Mouse (Mus musculus) liver, postnatal 0 days (tissue): ENCODE data around the gene Gm5152. TPM values are rescaled to one million over a fixed set of nuclear protein-coding genes. Genes with fewer than 3 reads are reported as not detected.
"Not testable (repeated sequence)": the region's sequence is repeated elsewhere in the genome, so short reads cannot be mapped to it uniquely, and the experiment has no call there.

Experiments used
- ATAC-seq: fragments of 200-750 bp; cut with Nextera tagmentation; 2 replicates; pipeline ENCODE4 v1.8.0; 2017; ENCODE audit warnings: mild to moderate bottlenecking, moderate library complexity
- DNase-seq: peaks from one replicate; pipeline ENCODE4 v3.0.0-alpha.2; 2016
- H3K27ac ChIP-seq: fragments of 300-500 bp; sonication (generic); 2 replicates; pipeline ENCODE4 v1.5.1; 2014; ENCODE audit warnings: antibody characterized with exemption, moderate library complexity, mild to moderate bottlenecking, low read depth
- H3K27me3 ChIP-seq: fragments of 300-500 bp; sonication (generic); 2 replicates; pipeline ENCODE4 v1.6.1; 2014; ENCODE audit warnings: low read length, control low read depth, mixed read lengths; ENCODE audit not compliant: insufficient read depth
- H3K36me3 ChIP-seq: fragments of 300-500 bp; sonication (generic); replicated peaks from 2 replicates; pipeline ENCODE4 v1.6.1; 2014; ENCODE audit warnings: mild to moderate bottlenecking, control low read depth, low read length, moderate library complexity, mixed read lengths; ENCODE audit not compliant: insufficient read depth
- H3K4me1 ChIP-seq: fragments of 300-500 bp; sonication (generic); 2 replicates; pipeline ENCODE4 v1.6.1; 2014; ENCODE audit warnings: antibody characterized with exemption, mild to moderate bottlenecking, control low read depth; ENCODE audit not compliant: insufficient read depth
- H3K4me2 ChIP-seq: fragments of 300-500 bp; sonication (generic); 2 replicates; pipeline ENCODE4 v1.6.1; 2014; ENCODE audit warnings: low read depth, mild to moderate bottlenecking, low read length, moderate library complexity, mixed read lengths
- H3K4me3 ChIP-seq: fragments of 300-500 bp; sonication (generic); 2 replicates; pipeline ENCODE4 v1.5.1; 2014; ENCODE audit warnings: low read depth, low read length
- H3K9ac ChIP-seq: fragments of 300-500 bp; sonication (generic); replicated peaks from 2 replicates; pipeline ENCODE4 v1.6.1; 2014; ENCODE audit warnings: mild to moderate bottlenecking, moderate library complexity
- H3K9me3 ChIP-seq: fragments of 300-500 bp; sonication (generic); 2 replicates; pipeline ENCODE4 v1.6.1; 2016; ENCODE audit warnings: mild to moderate bottlenecking, control low read depth, low read length, mixed read lengths
- CTCF ChIP-seq: sonication (generic); IDR thresholded peaks from 2 replicates; pipeline ENCODE4 v1.5.1; 2016; ENCODE audit warnings: antibody characterized with exemption, low read depth
- EP300 ChIP-seq: IDR thresholded peaks from 2 replicates; pipeline ENCODE4 v1.6.1; 2016; ENCODE audit warnings: antibody characterized with exemption, low read depth, mild to moderate bottlenecking
- WGBS: fragments of 180-500 bp; shearing (Covaris S2); extraction: QIAGEN DNeasy Blood & Tissue Kit; methylation state at CpG from one replicate; pipeline ENCODE4 v1.1.7; 2014; ENCODE audit not compliant: insufficient replicate concordance; 5-methylcytosine and 5-hydroxymethylcytosine counted together
- polyA plus RNA-seq: library from polyadenylated mRNA; unstranded; fragments of >200 nt; fragmentation: Nextera tagmentation; extraction: Ambion mirVana; gene quantifications from 2 replicates; pipeline ENCODE4 v1.2.1, GENCODE M21; 2015

The Gm5152 gene
- not detected in 2 replicates for polyA plus RNA-seq

GRCm38 (mm10) chr5:10246426-10246825 lies at the start of gene Gm5152:
Gm5152 (minus strand) TSS chr5:10246526.
- H3K36me3 ChIP-seq, ATAC-seq, DNase-seq, H3K27me3 ChIP-seq, H3K4me3 ChIP-seq, H3K9ac ChIP-seq, H3K27ac ChIP-seq, H3K4me2 ChIP-seq, H3K9me3 ChIP-seq, H3K4me1 ChIP-seq: not testable (repeated sequence)
- no CpG with 5 or more reads among the region's 1 CpGs for WGBS

DNA sequence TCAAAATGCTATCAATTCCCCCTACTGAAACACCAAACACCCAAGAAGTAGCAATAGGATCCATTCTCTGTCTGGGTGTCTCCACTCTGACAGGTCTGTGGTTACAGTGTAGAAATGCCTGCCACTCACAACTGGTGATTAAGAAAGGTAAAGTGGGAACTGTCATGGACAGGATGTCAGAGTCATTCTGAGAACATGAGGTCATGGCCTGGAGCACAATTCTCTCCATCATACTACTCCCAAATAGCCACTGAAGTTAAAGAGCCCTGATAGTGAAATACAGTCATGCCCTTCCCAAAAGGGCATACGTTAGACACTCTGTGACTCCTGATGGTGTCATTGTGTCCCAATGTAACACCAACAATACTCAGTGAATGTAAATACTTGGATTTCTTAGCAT lies 8.4 kb upstream of the Gm5152 start:
- not testable (repeated sequence) for H3K27me3 ChIP-seq, H3K4me2 ChIP-seq, H3K4me3 ChIP-seq, H3K36me3 ChIP-seq, DNase-seq, H3K9me3 ChIP-seq, H3K27ac ChIP-seq, H3K4me1 ChIP-seq, ATAC-seq, H3K9ac ChIP-seq
- 71% methylated on average over 1 of the region's 1 CpGs for WGBS

DNA sequence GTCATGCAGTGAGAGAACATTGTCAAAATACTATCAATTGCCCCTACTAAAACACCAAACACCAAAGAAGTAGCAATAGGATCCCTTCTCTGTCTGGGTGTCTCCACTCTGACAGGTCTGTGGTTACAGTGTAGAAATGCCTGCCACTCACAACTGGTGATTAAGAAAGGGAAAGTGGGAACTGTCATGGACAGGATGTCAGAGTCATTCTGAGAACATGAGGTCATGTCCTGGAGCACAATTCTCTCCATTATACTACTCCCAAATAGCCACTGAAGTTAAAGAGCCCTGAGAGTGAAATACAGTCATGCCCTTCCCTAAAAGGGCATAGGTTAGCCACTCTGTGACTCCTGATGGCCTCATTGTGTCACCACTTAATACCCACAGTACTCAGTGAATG lies 556 bp downstream of the Gm5152 start:
- not testable (repeated sequence) for H3K36me3 ChIP-seq, H3K27ac ChIP-seq, H3K9ac ChIP-seq, H3K9me3 ChIP-seq, H3K4me3 ChIP-seq, H3K27me3 ChIP-seq, H3K4me1 ChIP-seq, DNase-seq, H3K4me2 ChIP-seq, ATAC-seq

DNA sequence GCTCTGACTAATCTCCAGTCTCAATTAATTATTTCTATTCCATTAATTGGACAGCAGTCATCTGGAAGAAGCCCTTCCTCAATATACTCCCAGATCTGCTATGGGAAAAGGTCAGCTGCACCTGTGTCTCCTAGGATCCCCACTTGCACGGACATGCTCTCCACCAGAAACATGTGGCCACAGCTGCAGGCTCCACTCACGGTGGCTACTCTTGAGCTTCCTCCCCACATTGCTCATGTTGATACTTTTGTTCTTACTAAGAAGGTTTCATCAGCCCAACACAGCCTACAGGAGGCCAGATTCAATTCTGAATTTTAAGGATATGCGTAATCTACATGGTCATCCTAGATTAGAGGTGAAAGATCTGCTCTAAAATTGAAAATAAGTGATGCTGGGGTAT lies 5.9 kb downstream of the Gm5152 start:
- not testable (repeated sequence) for H3K36me3 ChIP-seq, H3K27ac ChIP-seq, ATAC-seq, H3K9me3 ChIP-seq, DNase-seq, H3K27me3 ChIP-seq, H3K4me1 ChIP-seq, H3K4me2 ChIP-seq, H3K9ac ChIP-seq, H3K4me3 ChIP-seq
- WGBS, result 64% methylated on average over 3 of the region's 3 CpGs

DNA sequence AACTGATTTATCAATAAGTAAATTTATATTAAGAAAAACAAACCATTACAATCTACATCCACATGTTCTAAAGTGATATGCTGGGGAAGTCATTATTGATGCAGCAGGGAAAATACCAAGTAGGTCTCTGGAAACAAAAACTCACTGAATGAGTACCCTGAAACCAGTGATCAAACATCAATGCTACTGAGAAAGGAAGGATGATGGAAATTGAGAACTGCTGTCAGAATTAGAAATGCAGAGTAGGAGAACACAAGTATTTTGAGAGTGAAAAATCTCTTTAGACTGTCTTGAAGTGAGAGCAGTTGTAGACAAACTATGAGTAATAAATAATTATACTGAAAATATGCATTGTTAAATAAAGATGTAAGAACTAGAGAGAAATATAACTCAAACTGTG lies 26.0 kb downstream of the Gm5152 start:
- ATAC-seq, result no peak
- DNase-seq, result no peak
- Histone ChIP-seq H3K4me1 (no peaks in the 10 kb centered on the region), H3K27ac (no peak overlapping the region), H3K36me3 (no peaks in the 10 kb centered on the region), H3K9me3 (no peaks in the 10 kb centered on the region), H3K27me3 (no peaks in the 10 kb centered on the region), H3K9ac (no peak overlapping the region), H3K4me2 (no peak overlapping the region), H3K4me3 (no peak overlapping the region)
- TF ChIP-seq EP300 (no peak), CTCF (no peak)

DNA sequence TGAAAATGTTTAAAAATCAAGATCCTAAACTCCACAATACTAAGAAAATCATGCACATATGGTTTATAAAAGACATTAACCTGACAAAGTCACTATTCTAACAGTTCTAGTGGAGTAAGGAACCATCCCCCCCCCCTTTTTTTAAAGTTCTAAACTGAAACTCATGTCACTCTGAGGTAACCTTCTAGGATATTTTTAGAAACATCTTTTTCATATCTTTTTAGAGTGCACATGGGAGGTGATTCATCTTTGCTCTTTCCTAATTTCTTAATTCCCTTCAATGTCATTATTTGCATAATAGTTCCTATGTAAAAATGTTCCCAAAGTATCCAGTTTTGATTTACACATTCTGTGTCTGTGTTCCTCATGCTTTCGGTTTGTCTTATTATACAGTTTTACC lies 43.3 kb downstream of the Gm5152 start:
- 90% methylated on average over 1 of the region's 1 CpGs for WGBS
- ATAC-seq (no peak), DNase-seq (no peak)
- Histone ChIP-seq H3K9me3 (no peaks in the 10 kb centered on the region), H3K36me3 (no peaks in the 10 kb centered on the region), H3K4me1 (no peaks in the 10 kb centered on the region), H3K4me3 (no peak overlapping the region), H3K27me3 (no peaks in the 10 kb centered on the region), H3K27ac (no peak overlapping the region), H3K9ac (no peak overlapping the region), H3K4me2 (no peak overlapping the region)
- TF ChIP-seq CTCF (no peak), EP300 (no peak)

DNA sequence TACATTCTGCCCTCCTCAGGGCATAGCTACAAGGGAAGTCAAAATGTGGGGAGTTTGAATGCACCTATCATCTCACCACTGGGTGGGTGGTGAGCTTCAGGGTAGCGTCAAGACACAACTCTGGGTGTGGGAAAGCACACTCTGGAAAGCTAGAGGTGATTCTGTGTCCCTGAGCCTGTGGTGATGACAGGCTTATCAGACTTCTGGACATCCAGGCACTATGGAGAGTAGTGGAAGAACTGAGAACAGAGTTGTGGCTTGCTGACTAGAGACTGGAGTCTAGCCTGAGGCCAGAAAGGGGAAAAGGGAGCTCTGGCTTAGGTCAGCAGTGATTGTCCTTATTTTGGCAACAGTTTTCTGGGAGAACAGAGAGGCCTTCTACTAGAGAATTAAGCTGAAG lies 49.4 kb downstream of the Gm5152 start:
- TF ChIP-seq EP300 (no peak), CTCF (no peak)
- no peak overlapping the region for H3K4me2 ChIP-seq
- H3K9ac ChIP-seq, result no peak overlapping the region
- DNase-seq (no peak), ATAC-seq (no peak)
- H3K27ac ChIP-seq, result no peak overlapping the region
- H3K4me1 ChIP-seq, result no peaks in the 10 kb centered on the region
- H3K27me3 ChIP-seq, result no peaks in the 10 kb centered on the region
- H3K36me3 ChIP-seq, result no peaks in the 10 kb centered on the region
- H3K9me3 ChIP-seq, result no peaks in the 10 kb centered on the region
- 75% methylated on average over 1 of the region's 1 CpGs for WGBS
- no peak overlapping the region for H3K4me3 ChIP-seq
